Mouse (Mus musculus) forebrain, embryonic 14.5 days (tissue): Measurements from ENCODE around the gene Vash1. TPM values are rescaled to one million over a fixed set of nuclear protein-coding genes. Genes with fewer than 3 reads are reported as not detected.

ENCODE experiments used
- ATAC-seq: fragments of 200-750 bp; cut with Nextera tagmentation; 2 replicates; pipeline ENCODE4 v1.8.0; 2017; ENCODE audit warnings: mild to moderate bottlenecking, moderate library complexity
- DNase-seq: peaks from one replicate; pipeline ENCODE4 v3.0.0-alpha.2; 2015; ENCODE audit warnings: low spot score
- H3K27ac ChIP-seq: fragments of 300-500 bp; sonication (generic); 2 replicates; pipeline ENCODE4 v1.5.1; 2014; ENCODE audit warnings: low read depth, mild to moderate bottlenecking, control low read depth, low read length, moderate library complexity
- H3K27me3 ChIP-seq: fragments of 300-500 bp; sonication (generic); replicated peaks from 2 replicates; pipeline ENCODE4 v1.6.1; 2014; ENCODE audit warnings: low read length, control low read depth, mixed read lengths; ENCODE audit not compliant: control insufficient read depth, insufficient read depth
- H3K36me3 ChIP-seq: fragments of 300-500 bp; sonication (generic); 2 replicates; pipeline ENCODE4 v1.6.1; 2014; ENCODE audit warnings: low read length, control low read depth; ENCODE audit not compliant: control insufficient read depth, insufficient read depth
- H3K4me1 ChIP-seq: fragments of 300-500 bp; sonication (generic); 2 replicates; pipeline ENCODE4 v1.6.1; 2014; ENCODE audit warnings: antibody characterized with exemption, low read length, control low read depth; ENCODE audit not compliant: control insufficient read depth, insufficient read depth
- H3K4me2 ChIP-seq: fragments of 300-500 bp; sonication (generic); 2 replicates; pipeline ENCODE4 v1.6.1; 2014; ENCODE audit warnings: mild to moderate bottlenecking, control low read depth, low read length
- H3K4me3 ChIP-seq: fragments of 300-500 bp; sonication (generic); 2 replicates; pipeline ENCODE4 v1.5.1; 2014; ENCODE audit warnings: low read depth, low read length, control low read depth
- H3K9ac ChIP-seq: fragments of 300-500 bp; sonication (generic); 2 replicates; pipeline ENCODE4 v1.6.1; 2014; ENCODE audit warnings: mild to moderate bottlenecking, low read length, control low read depth, moderate library complexity
- H3K9me3 ChIP-seq: fragments of 300-500 bp; sonication (generic); replicated peaks from 2 replicates; pipeline ENCODE4 v1.6.1; 2016; ENCODE audit warnings: low read length, control low read depth, mixed read lengths; ENCODE audit not compliant: control insufficient read depth
- WGBS: fragments of 180-500 bp; shearing (Covaris S2); extraction: QIAGEN DNeasy Blood & Tissue Kit; methylation state at CpG from one replicate; pipeline ENCODE4 v1.1.7; 2014; 5-methylcytosine and 5-hydroxymethylcytosine counted together
- polyA plus RNA-seq: library from polyadenylated mRNA; unstranded; fragments of >200 nt; fragmentation: Nextera tagmentation; extraction: Ambion mirVana; gene quantifications from 2 replicates; pipeline ENCODE4 v1.2.1, GENCODE M21; 2014

Vash1 gene
- polyA plus RNA-seq, 1 experiment from 2014 or later, result 25.2 TPM

DNA sequence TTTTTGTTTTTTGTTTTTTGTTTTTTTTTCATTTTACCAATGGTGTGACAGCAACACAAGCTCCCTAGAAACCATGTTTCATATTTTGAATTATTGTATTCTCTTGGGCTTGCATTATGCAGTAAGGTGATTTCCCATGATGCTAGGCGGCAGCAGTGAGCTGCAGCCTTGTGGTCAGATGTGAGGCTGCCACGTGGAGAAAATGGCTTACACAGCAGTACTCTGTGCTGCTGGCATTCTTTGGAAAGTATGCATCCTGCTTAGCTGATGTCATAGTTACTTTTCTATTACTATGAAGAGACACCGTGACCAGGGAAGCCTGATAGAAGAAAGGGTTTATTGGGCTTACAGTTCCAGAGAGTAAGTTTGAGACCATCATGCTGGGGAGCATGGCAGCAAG, 30.0 kb upstream of the Vash1 start:
- DNase-seq (no peak), ATAC-seq (no peak)
- H3K27ac ChIP-seq, result no peak overlapping the region
- H3K36me3 ChIP-seq, result no peaks in the 10 kb centered on the region
- H3K9ac ChIP-seq, result no peak overlapping the region
- H3K4me1 ChIP-seq, result peaks cover 26% of the 10 kb centered on the region
- H3K4me2 ChIP-seq, result no peak overlapping the region
- H3K27me3 ChIP-seq, result no peaks in the 10 kb centered on the region
- no peak overlapping the region for H3K4me3 ChIP-seq
- WGBS, result 73% methylated on average over 3 of the region's 3 CpGs
- H3K9me3 ChIP-seq, result no peaks in the 10 kb centered on the region

DNA sequence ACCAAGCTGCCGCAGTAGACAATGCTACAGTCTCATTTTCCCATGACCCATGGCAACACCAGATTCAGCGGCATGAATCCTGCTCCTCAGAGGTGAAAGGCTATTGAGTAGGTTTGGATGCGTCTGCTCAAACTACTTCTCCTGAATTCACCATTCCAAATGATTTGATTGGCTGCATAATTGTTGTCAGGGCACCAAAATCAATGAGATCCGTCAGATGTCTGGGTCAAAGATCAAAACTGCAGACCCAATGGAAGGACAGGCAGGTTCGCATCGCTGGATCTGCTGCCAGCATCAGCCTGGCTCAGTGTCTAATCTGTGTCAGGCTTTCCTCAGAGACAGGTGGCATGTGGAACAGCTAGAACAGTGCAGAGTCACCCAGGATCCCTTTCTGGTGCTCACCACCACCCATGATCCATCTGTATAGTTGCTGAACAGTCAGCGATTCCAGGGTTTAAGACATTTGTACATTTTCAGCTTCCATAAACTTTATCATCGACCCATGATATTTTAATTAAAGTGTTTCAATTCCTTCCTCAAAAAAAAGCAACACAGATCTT, 27.1 kb upstream of the Vash1 start:
- H3K4me1 ChIP-seq, result peaks cover 19% of the 10 kb centered on the region
- H3K4me3 ChIP-seq, result no peak overlapping the region
- H3K36me3 ChIP-seq, result no peaks in the 10 kb centered on the region
- ATAC-seq (no peak), DNase-seq (no peak)
- no peaks in the 10 kb centered on the region for H3K27me3 ChIP-seq
- 93% methylated on average over 8 of the region's 8 CpGs for WGBS
- no peak overlapping the region for H3K4me2 ChIP-seq
- no peak overlapping the region for H3K9ac ChIP-seq
- no peak overlapping the region for H3K27ac ChIP-seq
- no peaks in the 10 kb centered on the region for H3K9me3 ChIP-seq

DNA sequence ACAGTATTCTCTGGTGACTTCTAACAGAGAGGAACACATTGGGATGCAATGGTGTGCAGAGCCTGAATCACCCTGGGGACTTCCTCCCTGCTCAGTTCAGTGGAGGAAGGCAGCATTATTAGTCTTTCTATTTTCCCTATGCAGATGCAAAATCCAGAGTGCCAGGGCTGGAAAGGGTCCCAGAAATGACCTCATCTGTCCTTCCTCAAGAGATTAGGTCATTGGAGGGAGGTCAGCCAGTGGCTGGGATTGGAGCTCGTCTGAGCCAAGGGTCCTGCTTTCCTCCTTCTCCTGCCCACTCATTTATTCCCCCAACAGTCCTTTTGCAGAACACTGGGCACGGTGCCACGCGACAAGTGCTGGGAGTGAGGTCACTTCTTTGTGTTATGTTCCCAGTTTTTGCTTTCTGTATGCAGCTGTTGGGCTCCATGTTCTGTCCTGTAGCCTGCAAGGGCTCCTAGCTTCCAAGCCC, 25.9 kb upstream of the Vash1 start:
- Histone ChIP-seq H3K4me1 (peaks cover 8% of the 10 kb centered on the region; the same call in 1 of the 2 replicates), H3K9me3 (no peaks in the 10 kb centered on the region), H3K36me3 (no peaks in the 10 kb centered on the region), H3K27me3 (no peaks in the 10 kb centered on the region), H3K4me2 (no peak overlapping the region), H3K27ac (peak overlapping the region; percentile 53; the same call in 1 of the 2 replicates), H3K4me3 (no peak overlapping the region), H3K9ac (no peak overlapping the region)
- 15% methylated on average over 4 of the region's 4 CpGs for WGBS
- peak; percentile 95 for DNase-seq
- peak; percentile 92 for ATAC-seq

DNA sequence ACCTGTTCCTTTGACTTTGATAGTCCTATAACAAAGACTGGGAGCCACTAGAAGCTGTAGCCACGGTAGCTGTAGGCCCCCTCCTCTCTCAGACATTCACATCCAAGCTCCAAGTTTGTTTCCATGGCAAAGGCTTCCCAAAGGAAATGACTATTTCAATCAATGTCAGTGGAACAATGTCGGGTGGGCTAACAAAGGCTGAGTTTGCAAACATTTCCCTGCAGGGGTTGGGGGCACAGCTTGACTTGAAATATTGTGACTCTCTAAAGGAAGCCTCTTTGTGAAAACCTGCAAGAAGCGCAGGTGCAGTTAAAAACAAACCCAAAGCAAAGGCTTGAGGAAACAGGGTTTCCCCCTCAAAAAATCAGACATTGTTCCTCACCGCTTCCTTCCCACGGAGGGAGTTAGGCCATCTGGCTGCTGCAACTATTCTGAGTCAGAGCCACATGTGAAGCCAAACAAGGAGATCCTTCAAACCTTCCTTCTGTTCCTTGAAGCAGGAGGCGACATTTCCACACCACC, 19.0 kb upstream of the Vash1 start:
- H3K27ac ChIP-seq, result no peak overlapping the region
- H3K4me2 ChIP-seq, result no peak overlapping the region
- H3K27me3 ChIP-seq, result no peaks in the 10 kb centered on the region
- H3K4me1 ChIP-seq, result peaks cover 8% of the 10 kb centered on the region
- no peak overlapping the region for H3K4me3 ChIP-seq
- H3K36me3 ChIP-seq, result no peaks in the 10 kb centered on the region
- peak; percentile 55; the same call in 1 of the 2 replicates for ATAC-seq
- H3K9me3 ChIP-seq, result no peaks in the 10 kb centered on the region
- no peak overlapping the region for H3K9ac ChIP-seq
- DNase-seq, result peak; percentile 62
- 7% methylated on average over 6 of the region's 6 CpGs for WGBS

DNA sequence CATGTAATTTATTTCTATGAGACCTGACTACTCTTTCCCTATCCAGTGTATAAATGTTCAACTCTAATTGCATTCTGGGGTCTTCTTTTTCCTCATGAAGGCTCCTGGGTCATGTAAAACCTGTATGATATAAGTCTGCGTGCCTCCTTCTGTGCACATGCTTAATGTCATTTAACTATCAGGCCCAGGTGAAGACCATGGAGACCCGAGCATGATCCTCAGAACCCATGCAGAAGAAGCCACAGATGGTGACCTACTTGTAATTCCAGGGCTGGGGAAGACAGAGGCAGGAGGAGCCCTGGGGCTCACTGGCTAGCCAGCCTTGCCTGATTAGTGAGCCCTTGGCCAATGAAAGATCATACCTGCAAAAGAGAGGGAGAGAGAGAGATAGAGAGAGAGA, 18.0 kb upstream of the Vash1 start:
- no peaks in the 10 kb centered on the region for H3K36me3 ChIP-seq
- H3K27me3 ChIP-seq, result no peaks in the 10 kb centered on the region
- H3K27ac ChIP-seq, result no peak overlapping the region
- ATAC-seq (no peak), DNase-seq (no peak)
- no peak overlapping the region for H3K9ac ChIP-seq
- H3K4me2 ChIP-seq, result no peak overlapping the region
- 71% methylated on average over 2 of the region's 2 CpGs for WGBS
- H3K4me3 ChIP-seq, result no peak overlapping the region
- H3K9me3 ChIP-seq, result no peaks in the 10 kb centered on the region
- peaks cover 8% of the 10 kb centered on the region for H3K4me1 ChIP-seq

DNA sequence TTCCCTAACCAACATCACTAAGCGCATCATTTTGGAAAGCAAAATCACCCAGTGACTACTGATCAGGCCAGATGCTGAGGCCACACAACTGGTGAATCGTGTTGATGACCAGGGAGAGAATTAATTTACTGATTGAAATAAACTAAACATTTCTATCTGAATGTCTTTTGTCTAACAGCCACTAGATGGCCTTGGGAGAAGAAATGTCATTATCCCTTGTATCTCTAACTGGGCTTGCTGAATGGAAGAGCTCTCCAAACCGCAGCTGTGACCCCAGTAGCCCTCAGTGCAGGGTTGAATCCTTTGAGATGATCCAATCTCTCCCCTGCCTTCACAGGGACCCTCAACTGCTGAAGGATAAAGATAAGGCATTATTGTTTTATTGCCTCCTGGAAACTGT, 12.8 kb upstream of the Vash1 start:
- H3K4me1 ChIP-seq, result no peaks in the 10 kb centered on the region
- H3K9me3 ChIP-seq, result no peaks in the 10 kb centered on the region
- DNase-seq (no peak), ATAC-seq (no peak)
- H3K9ac ChIP-seq, result no peak overlapping the region
- WGBS, result 63% methylated on average over 3 of the region's 3 CpGs
- H3K4me3 ChIP-seq, result no peak overlapping the region
- H3K27me3 ChIP-seq, result no peaks in the 10 kb centered on the region
- no peaks in the 10 kb centered on the region for H3K36me3 ChIP-seq
- no peak overlapping the region for H3K27ac ChIP-seq
- no peak overlapping the region for H3K4me2 ChIP-seq

DNA sequence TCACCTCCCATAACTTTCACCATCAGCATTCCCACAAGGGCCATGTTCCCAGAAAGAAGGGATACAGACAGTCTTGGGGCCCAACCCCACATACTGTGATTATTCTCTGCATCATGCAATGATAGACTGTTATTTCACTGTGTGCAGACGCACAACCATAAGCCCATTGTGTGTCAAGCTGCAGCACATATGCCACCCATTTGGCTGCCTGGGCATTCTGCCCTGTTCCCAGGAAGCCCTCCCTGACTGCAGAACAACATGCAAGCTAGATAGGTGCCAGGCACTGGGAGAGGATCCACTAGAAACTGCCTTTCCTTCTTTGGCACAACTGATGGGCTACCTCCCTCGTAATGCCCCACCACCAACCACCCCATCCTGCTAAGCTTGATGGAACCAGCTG, 10.1 kb upstream of the Vash1 start:
- Histone ChIP-seq H3K9me3 (no peaks in the 10 kb centered on the region), H3K4me1 (no peaks in the 10 kb centered on the region), H3K9ac (no peak overlapping the region), H3K27ac (no peak overlapping the region), H3K36me3 (no peaks in the 10 kb centered on the region), H3K4me2 (no peak overlapping the region), H3K27me3 (no peaks in the 10 kb centered on the region), H3K4me3 (no peak overlapping the region)
- peak; percentile 46; the same call in 1 of the 2 replicates for ATAC-seq
- 75% methylated on average over 2 of the region's 2 CpGs for WGBS
- DNase-seq, result peak; percentile 66

DNA sequence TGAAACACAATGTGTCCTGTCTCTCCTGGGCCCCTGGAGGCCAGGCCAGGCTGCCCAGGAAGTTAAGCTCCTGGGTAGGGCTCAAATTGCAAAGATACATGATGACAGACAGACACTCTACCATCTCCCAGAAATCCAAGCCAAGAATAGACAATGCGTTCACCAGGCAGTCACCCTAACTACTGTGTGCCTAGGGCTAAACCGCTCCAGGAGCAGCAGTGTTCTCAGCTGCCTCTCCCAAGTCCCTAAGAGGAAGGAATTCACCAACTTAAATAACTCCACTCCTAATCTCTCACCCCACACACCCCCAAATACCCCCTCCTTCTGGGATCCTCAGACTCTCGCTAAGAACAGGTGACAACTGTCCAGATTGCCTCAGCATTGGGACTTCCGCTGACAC, 6.4 kb upstream of the Vash1 start:
- Histone ChIP-seq H3K9me3 (no peaks in the 10 kb centered on the region), H3K36me3 (no peaks in the 10 kb centered on the region), H3K4me1 (no peaks in the 10 kb centered on the region), H3K9ac (no peak overlapping the region), H3K27ac (no peak overlapping the region), H3K4me2 (no peak overlapping the region), H3K4me3 (no peak overlapping the region), H3K27me3 (no peaks in the 10 kb centered on the region)
- ATAC-seq (no peak), DNase-seq (no peak)
- WGBS, result 89% methylated on average over 4 of the region's 4 CpGs

DNA sequence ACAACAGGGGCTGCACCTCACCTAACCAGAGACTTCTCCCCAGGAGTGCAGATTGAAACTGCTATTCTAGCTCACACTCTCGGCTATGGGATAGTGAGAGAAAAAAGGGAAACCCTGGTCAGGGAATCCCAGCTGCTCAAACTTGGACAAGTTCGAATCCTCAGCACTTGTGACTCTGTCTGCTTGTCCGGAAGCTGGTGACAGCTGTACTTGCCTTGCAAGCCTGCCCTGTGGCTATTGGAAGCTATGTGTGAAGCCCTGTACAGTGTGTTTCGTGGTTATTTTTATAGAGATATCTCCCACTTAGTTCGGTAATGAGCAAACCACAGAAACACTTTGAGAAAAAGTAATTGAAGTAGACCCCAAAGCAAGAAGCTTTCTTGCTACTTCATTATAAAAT, 6.0 kb upstream of the Vash1 start:
- Histone ChIP-seq H3K9me3 (no peaks in the 10 kb centered on the region), H3K9ac (no peak overlapping the region), H3K4me1 (no peaks in the 10 kb centered on the region), H3K4me2 (no peak overlapping the region), H3K4me3 (no peak overlapping the region), H3K27ac (no peak overlapping the region), H3K36me3 (no peaks in the 10 kb centered on the region), H3K27me3 (no peaks in the 10 kb centered on the region)
- DNase-seq (no peak), ATAC-seq (no peak)
- 82% methylated on average over 5 of the region's 5 CpGs for WGBS
